Mouse (Mus musculus) bone marrow, adult 2 months (tissue): ENCODE measurements at regions not wholly inside any gene's neighbourhood (a gene's known extent, or its start where the extent isn't known, plus 50 kb on each side); places are given as distances from the start of the nearest gene placed in this dataset.
"Not testable (repeated sequence)": the region's sequence is repeated elsewhere in the genome, so short reads cannot be mapped to it uniquely, and the experiment has no call there.

Experiments
- H3K27ac ChIP-seq: fragments of 200-500 bp; 2 replicates; pipeline ENCODE4 v1.5.1; 2012; ENCODE audit warnings: low read depth, mild to moderate bottlenecking, control low read depth, inconsistent platforms, low read length; ENCODE audit not compliant: control insufficient read depth, poor library complexity, insufficient read depth
- H3K4me1 ChIP-seq: fragments of 200-500 bp; 2 replicates; pipeline ENCODE4 v1.6.1; 2011; ENCODE audit warnings: low read length; ENCODE audit not compliant: control insufficient read depth, insufficient read depth
- H3K4me3 ChIP-seq: fragments of 200-500 bp; replicated peaks from 2 replicates; pipeline ENCODE3; 2011; ENCODE audit warnings: mild to moderate bottlenecking, low read depth, low read length, control low read depth; ENCODE audit not compliant: control insufficient read depth
- CTCF ChIP-seq: fragments of 200-500 bp; IDR thresholded peaks from 2 replicates; pipeline ENCODE4 v1.5.1; 2011; ENCODE audit warnings: low read length, control low read depth; ENCODE audit not compliant: control insufficient read depth, insufficient read depth
- POLR2A ChIP-seq: fragments of 200-500 bp; IDR thresholded peaks from 2 replicates; pipeline ENCODE4 v1.6.1; 2011; ENCODE audit warnings: low read depth, mild to moderate bottlenecking, control low read depth, low read length, borderline replicate concordance; ENCODE audit not compliant: control insufficient read depth
- WGBS: fragments of 180-500 bp; shearing (Covaris S2); methylation state at CpG from one replicate; pipeline ENCODE4 v1.1.7; 2018; 5-methylcytosine and 5-hydroxymethylcytosine counted together

DNA sequence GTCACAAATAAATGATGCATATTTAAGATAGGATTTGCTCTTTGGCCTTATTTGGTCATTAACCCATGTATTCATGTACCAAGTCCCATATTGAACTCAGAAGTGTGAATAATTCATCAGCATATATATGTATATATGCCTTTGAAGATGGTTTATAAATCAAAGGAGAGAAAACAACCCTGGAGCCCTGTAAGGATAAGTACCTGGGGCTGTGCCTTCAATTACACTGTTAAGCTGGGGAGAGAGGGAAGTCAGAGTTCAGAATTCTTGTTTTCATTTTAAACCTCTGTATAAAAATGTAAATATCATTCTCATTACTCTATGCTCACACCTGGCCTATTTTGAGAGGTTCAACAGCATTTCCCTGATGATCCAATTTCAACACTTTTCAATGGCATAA is 299.8 kb upstream of the Gm6657 start:
- H3K27ac ChIP-seq: no peak overlapping the region
- no peak overlapping the region for H3K4me3 ChIP-seq
- no peaks in the 10 kb centered on the region for H3K4me1 ChIP-seq
- TF ChIP-seq CTCF (no peak), POLR2A (no peak)

DNA sequence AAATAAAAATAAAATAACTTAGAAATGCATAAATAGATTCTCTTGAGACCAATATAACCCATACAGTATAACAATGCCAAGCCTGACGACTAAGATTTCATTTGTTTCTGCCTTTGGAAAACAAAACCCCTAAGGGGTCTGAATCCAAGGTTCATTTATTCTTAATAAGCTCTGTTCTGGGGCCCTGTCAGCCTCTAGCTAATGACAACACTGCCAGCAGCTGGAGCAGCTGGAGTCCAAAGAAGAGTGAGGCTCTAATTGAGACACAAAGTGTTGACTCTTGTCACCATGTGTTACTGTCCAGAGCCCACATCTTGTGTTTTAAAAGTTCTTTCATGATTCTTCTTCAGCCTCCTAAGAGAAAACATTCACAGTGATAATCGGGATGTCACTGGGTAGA is 298.5 kb upstream of the Gm6657 start:
- H3K27ac ChIP-seq: no peak overlapping the region
- no peak for TF ChIP-seq CTCF
- no peak for TF ChIP-seq POLR2A
- no peak overlapping the region for H3K4me3 ChIP-seq
- H3K4me1 ChIP-seq: no peaks in the 10 kb centered on the region
- 73% methylated on average over 2 of the region's 2 CpGs for WGBS

DNA sequence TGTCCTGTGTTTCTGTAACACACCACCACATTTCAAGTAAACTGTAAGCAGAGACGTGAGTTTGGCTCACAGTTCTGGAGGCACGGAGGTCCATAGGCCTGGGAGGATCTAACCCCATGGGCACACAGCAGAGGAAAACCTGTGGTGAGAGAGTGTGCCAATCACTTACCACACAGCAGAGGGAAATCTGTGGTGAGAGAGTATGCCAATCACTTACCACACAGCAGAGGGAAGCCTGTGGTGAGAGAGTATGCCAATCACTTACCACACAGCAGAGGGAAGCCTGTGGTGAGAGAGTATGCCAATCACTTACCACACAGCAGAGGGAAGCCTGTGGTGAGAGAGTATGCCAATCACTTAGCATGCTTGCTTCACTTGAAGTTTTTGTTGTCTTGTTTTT is 295.1 kb upstream of the Gm6657 start:
- H3K27ac ChIP-seq, H3K4me1 ChIP-seq, H3K4me3 ChIP-seq: not testable (repeated sequence)
- 24% methylated on average over 2 of the region's 2 CpGs for WGBS

DNA sequence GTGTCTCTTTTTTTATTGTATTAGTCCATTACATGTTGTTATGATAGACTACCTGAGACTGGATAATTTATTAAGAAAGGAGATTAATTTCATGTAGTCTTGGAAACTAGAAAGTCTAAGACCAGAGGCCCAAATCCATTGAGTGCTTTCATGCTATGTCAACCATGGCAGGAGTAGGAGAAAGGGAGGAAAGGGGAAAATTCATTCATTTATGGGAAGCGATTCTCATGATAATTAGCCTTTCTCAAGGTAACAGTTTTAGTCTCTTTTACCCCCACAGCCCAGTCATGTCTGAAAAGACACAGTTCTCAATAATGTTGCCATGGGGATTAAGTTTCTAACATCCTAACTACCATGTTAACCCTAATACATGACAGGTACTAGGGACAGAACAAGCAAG is 292.8 kb upstream of the Gm6657 start:
- Histone ChIP-seq H3K4me1 (no peaks in the 10 kb centered on the region), H3K27ac (no peak overlapping the region), H3K4me3 (no peak overlapping the region)
- 91% methylated on average over 1 of the region's 1 CpGs for WGBS
- TF ChIP-seq CTCF (no peak), POLR2A (no peak)

DNA sequence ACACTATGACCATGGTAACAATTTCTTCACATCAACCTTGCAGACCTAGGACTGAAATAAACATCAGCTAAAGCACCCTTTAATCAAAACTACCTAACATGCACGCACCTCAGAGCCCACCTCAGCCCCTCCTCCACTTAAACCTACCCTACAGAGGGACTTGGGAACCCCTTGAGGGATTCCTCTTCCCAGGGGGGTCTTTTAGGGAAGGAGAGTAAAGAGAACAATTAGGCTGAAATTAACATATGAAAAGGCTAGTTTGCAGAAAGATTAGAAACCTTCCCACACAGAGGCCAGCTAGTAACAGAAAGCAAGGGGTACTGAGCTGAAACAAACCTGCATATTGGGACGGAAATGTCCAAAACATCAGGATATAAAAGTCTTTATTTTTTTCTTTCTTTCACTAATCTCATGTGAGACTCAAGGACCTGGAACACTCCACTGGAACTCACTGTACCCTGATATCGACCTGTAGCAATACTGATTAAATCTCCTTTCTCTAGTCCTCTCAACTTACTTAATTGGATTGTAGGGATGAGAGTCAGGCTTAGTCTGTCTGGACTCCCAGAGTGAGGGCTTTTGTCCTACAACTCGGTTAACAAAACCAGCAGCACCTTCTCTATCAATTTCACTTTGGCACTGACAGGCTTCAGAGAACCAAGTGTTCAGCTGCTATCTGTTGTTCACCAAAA is 281.0 kb upstream of the Gm6657 start:
- Histone ChIP-seq H3K4me3 (no peak overlapping the region), H3K27ac (no peak overlapping the region), H3K4me1 (no peaks in the 10 kb centered on the region)
- 39% methylated on average over 4 of the region's 4 CpGs for WGBS
- no peak for TF ChIP-seq POLR2A
- no peak for TF ChIP-seq CTCF

DNA sequence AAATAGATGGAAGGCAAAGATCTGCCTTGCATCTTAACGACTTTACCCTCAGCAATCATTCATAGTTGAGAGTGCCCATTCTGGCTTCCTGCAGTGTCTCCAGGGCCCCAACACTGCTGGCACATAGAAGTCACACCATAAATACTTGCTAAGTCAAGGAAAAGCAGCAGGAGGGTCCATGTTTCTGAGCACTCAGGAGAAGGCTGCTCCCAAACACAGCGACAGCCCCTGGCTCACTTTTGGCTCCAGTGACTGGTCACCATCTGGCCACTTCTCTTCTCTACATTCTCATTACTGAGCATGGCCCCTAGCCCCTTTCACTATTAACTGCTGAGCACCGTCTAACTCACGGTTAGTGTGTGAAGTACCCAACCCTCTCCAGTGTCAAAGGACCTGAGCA is 265.3 kb upstream of the Gm6657 start:
- no peak for TF ChIP-seq CTCF
- no peak for TF ChIP-seq POLR2A
- H3K4me3 ChIP-seq: no peak overlapping the region
- H3K4me1 ChIP-seq: no peaks in the 10 kb centered on the region
- 76% methylated on average over 4 of the region's 4 CpGs for WGBS
- H3K27ac ChIP-seq: no peak overlapping the region

DNA sequence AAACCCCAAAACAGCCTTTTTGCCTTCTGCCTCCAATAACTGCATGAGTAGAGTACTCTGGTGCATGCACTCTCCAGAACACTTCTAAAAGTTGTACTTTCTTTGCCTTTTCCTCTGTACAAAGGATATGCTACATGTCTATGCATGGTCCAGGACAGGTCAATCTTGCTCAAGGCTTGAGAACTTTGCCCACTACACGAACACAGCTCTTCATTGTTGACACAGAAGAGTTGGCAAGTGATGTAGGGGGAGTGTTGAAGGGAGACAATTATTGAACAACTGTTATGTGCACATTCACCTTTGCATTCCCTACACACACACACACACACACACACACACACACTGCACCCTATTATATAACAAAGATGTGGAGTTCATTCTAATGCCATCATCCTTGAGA is 264.5 kb upstream of the Gm6657 start:
- WGBS: 56% methylated on average over 1 of the region's 1 CpGs
- Histone ChIP-seq H3K4me1 (no peaks in the 10 kb centered on the region), H3K27ac (no peak overlapping the region), H3K4me3 (no peak overlapping the region)
- TF ChIP-seq CTCF: no peak
- no peak for TF ChIP-seq POLR2A

DNA sequence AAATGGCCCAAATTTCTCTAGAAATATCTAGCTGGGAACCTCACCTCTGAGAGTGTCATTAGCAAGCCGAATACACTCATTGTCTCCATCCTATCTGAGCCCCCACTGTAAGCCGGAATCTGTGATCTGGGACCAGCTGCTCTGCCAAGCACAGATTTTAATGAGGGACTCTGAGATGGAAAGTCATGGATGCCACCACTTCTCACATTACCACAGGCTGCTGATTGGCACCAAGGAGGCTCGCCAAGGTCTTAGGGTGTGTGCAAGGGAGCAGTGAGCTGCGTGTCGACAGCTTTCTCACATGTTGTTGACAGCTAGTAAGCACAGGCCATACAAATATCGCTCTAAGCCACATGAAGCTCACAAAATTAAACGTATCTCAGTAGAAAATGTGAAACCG is 250.1 kb upstream of the Gm6657 start:
- WGBS: 81% methylated on average over 8 of the region's 8 CpGs
- no peaks in the 10 kb centered on the region for H3K4me1 ChIP-seq
- no peak overlapping the region for H3K4me3 ChIP-seq
- no peak for TF ChIP-seq POLR2A
- TF ChIP-seq CTCF: no peak
- H3K27ac ChIP-seq: no peak overlapping the region

DNA sequence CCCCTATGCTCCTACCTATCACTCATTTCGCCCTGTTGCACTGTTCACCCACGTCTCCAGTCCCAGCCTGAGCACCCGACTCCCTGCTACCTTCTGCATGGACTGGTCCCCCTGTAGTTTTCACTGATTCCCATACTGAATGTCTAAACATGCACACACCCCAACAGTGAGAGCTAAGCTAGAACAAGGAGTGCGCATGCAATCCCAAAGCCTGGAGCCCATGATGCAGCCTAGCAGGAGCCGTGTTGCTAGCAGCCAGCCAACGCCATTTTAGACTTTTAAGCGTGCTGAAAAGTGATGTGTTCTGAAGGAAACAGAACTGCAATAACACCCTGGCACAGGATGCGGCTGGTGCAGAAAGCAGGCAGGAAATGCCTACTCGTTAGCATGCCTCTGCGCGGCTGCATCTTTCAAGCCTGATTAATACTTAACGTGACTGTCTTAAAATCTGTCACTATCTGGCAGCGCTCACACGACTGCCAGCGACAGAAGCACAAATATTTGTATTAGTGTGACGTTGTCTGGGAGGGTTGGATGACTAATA is 244.5 kb upstream of the Gm6657 start:
- H3K4me1 ChIP-seq: no peaks in the 10 kb centered on the region
- no peak overlapping the region for H3K4me3 ChIP-seq
- no peak overlapping the region for H3K27ac ChIP-seq
- no peak for TF ChIP-seq CTCF
- 18% methylated on average over 16 of the region's 16 CpGs for WGBS
